ENCODE assay signal across 9 mouse cellular contexts in genomic region chr7:126376903-126377277, GRCm38 (mm10). TPM values are rescaled to one million over a fixed set of nuclear protein-coding genes. Genes with fewer than 3 reads are reported as not detected.
DNase-seq lines count a peak whose midpoint lies in the region; ATAC-seq and TF ChIP-seq lines count a peak whose summit lies in the region.
"Had no signal": no experiment of that assay in that cellular context is flagged by ENCODE, and none has a peak within 500 bp of the region (broad histone marks: within the 10 kb centered on the region; RNA-seq: fewer than 3 reads in every experiment).

No protein-coding gene starts in this region.

- in situ Hi-C loops in CH12.LX (cut with MboI; ENCODE audit: low pct_ligation_motif_present, low pct_unique_long_range_greater_than_20kb, low sequenced_read_pairs), result no loop called here

- H3K27ac ChIP-seq in heart, embryonic 11.5 days (ENCODE audit: low read depth, low read length), result no peak overlapping the region
- H3K27ac ChIP-seq in CH12.LX (ENCODE audit: insufficient read depth, low read depth), result peak overlapping the region; percentile 39; the same call in 1 of the 2 replicates
- 0 out of 2 replicates have a peak overlapping the region, but pooled peaks have one; percentile 22 for H3K27ac ChIP-seq in embryonic facial prominence, embryonic 15.5 days (replicated peaks)
- H3K27ac ChIP-seq in intestine, embryonic 15.5 days, result no peak overlapping the region
- 0 out of 2 replicates have a peak overlapping the region, but pooled peaks have one; percentile 42 for H3K27ac ChIP-seq in midbrain, embryonic 13.5 days

- peaks cover 6% of the 10 kb centered on the region; the same call in 1 of the 2 replicates for H3K36me3 ChIP-seq in heart, embryonic 11.5 days (ENCODE audit: control insufficient read depth, insufficient read depth, low read length)
- H3K36me3 ChIP-seq in CH12.LX (replicated peaks in 1 of 2; ENCODE audit: control insufficient read depth in 1 of 2, insufficient read depth in 1 of 2, low read length in 1 of 2), result peaks cover 31 to 35% of the 10 kb centered on the region in 2 experiments
- peaks cover 20% of the 10 kb centered on the region for H3K36me3 ChIP-seq in embryonic facial prominence, embryonic 15.5 days
- peaks cover 12% of the 10 kb centered on the region for H3K36me3 ChIP-seq in intestine, embryonic 15.5 days
- peaks cover 32% of the 10 kb centered on the region for H3K36me3 ChIP-seq in midbrain, embryonic 13.5 days

- no peak for TF ChIP-seq CTCF in CH12.LX (conservative IDR thresholded peaks at IDR 0.05 in 1 of 2, IDR thresholded peaks at IDR 0.05 in 1 of 2; ENCODE audit: low read depth in 2 of 2, low read length in 2 of 2)

- no peak for DNase-seq in heart, adult 8-10 months (ENCODE audit: low spot score)
- no peak for DNase-seq in CH12.LX (ENCODE audit: extremely low read depth)
- no peak for DNase-seq in left cerebral cortex, postnatal 14 days (ENCODE audit: low spot score in 2 of 2)
- no peak for DNase-seq in yolk sac, embryonic 10.5 days (ENCODE audit: low spot score)

- TF ChIP-seq EP300 in CH12.LX (IDR thresholded peaks at IDR 0.05; ENCODE audit: low read length), result no peak

- TF ChIP-seq RAD21 in CH12.LX (IDR thresholded peaks at IDR 0.05; ENCODE audit: low read depth, low read length), result no peak

- TF ChIP-seq POLR2A in CH12.LX (IDR thresholded peaks at IDR 0.05; ENCODE audit: low read depth, low read length), result no peak

- peak; percentile 52 for ATAC-seq in heart, embryonic 11.5 days (replicated peaks; ENCODE audit: insufficient number of reproducible peaks, low FRiP score, low TSS enrichment)
- peak; percentile 45 for ATAC-seq in embryonic facial prominence, embryonic 15.5 days (ENCODE audit: insufficient number of reproducible peaks, low FRiP score, low TSS enrichment, low read depth)
- ATAC-seq in intestine, embryonic 15.5 days, result peak; percentile 70
- no peak; the same call in 1 of the 2 replicates for ATAC-seq in midbrain, embryonic 13.5 days

- intact Hi-C loops in left cerebral cortex, postnatal 14 days (cut with DNase I), result loop anchor here (1.0 to 2.0 kb wide), 2 partner anchors 54 to 116 kb away; no protein-coding TSS in a partner anchor

- H3K27me3 ChIP-seq in heart, embryonic 11.5 days (ENCODE audit: control insufficient read depth, insufficient read depth, low read length), result no peaks in the 10 kb centered on the region
- no peaks in the 10 kb centered on the region for H3K27me3 ChIP-seq in CH12.LX (replicated peaks)
- no peaks in the 10 kb centered on the region for H3K27me3 ChIP-seq in embryonic facial prominence, embryonic 15.5 days
- no peaks in the 10 kb centered on the region for H3K27me3 ChIP-seq in intestine, embryonic 15.5 days (replicated peaks)
- H3K27me3 ChIP-seq in midbrain, embryonic 13.5 days, result no peaks in the 10 kb centered on the region

- peak overlapping the region; percentile 94 for H3K4me3 ChIP-seq in heart, embryonic 11.5 days (ENCODE audit: low read depth, low read length)
- H3K4me3 ChIP-seq in CH12.LX (replicated peaks in 1 of 3; ENCODE audit: low read depth in 2 of 3, low read length in 2 of 3, poor library complexity in 1 of 3), result peak overlapping the region; percentile 93 to 100 (median 98)
- H3K4me3 ChIP-seq in embryonic facial prominence, embryonic 15.5 days (replicated peaks), result peak overlapping the region; percentile 86
- peak overlapping the region; percentile 63 for H3K4me3 ChIP-seq in intestine, embryonic 15.5 days (replicated peaks)
- H3K4me3 ChIP-seq in midbrain, embryonic 13.5 days (replicated peaks), result peak overlapping the region; percentile 79

- peak overlapping the region; percentile 91 for H3K9ac ChIP-seq in heart, embryonic 11.5 days (ENCODE audit: low read depth, low read length)
- peak overlapping the region; percentile 84 for H3K9ac ChIP-seq in CH12.LX (ENCODE audit: insufficient read depth, low read depth)
- H3K9ac ChIP-seq in embryonic facial prominence, embryonic 15.5 days, result peak overlapping the region; percentile 96
- peak overlapping the region; percentile 71 for H3K9ac ChIP-seq in intestine, embryonic 15.5 days
- peak overlapping the region; percentile 76 for H3K9ac ChIP-seq in midbrain, embryonic 13.5 days (replicated peaks)

- H3K4me1 ChIP-seq in heart, embryonic 11.5 days (ENCODE audit: control insufficient read depth, insufficient read depth, low read length), result peaks cover 9% of the 10 kb centered on the region
- peaks cover 14 to 32% of the 10 kb centered on the region in 2 experiments for H3K4me1 ChIP-seq in CH12.LX (ENCODE audit: control insufficient read depth in 1 of 2, insufficient read depth in 2 of 2)
- H3K4me1 ChIP-seq in embryonic facial prominence, embryonic 15.5 days, result peaks cover 28% of the 10 kb centered on the region
- H3K4me1 ChIP-seq in intestine, embryonic 15.5 days (replicated peaks), result peaks cover 15% of the 10 kb centered on the region
- peaks cover 26% of the 10 kb centered on the region for H3K4me1 ChIP-seq in midbrain, embryonic 13.5 days (replicated peaks)

- H3K9me3 ChIP-seq in heart, embryonic 11.5 days (replicated peaks; ENCODE audit: control insufficient read depth, low read length), result no peaks in the 10 kb centered on the region
- no peaks in the 10 kb centered on the region for H3K9me3 ChIP-seq in CH12.LX (replicated peaks; ENCODE audit: low read length)
- H3K9me3 ChIP-seq in embryonic facial prominence, embryonic 15.5 days (replicated peaks), result no peaks in the 10 kb centered on the region
- no peaks in the 10 kb centered on the region for H3K9me3 ChIP-seq in intestine, embryonic 15.5 days
- H3K9me3 ChIP-seq in midbrain, embryonic 13.5 days, result no peaks in the 10 kb centered on the region

- under 1% methylated on average over 27 of the region's 27 CpGs for WGBS in heart, embryonic 11.5 days (ENCODE audit: insufficient replicate concordance)
- under 1% methylated on average over 27 of the region's 27 CpGs for WGBS in embryonic facial prominence, embryonic 15.5 days
- 0% methylated on average over 27 of the region's 27 CpGs for WGBS in intestine, embryonic 15.5 days
- 2% methylated on average over 27 of the region's 27 CpGs for WGBS in midbrain, embryonic 13.5 days

- peaks cover 8% of the 10 kb centered on the region; the same call in 1 of the 2 replicates for H3K79me2 ChIP-seq in CH12.LX (replicated peaks; ENCODE audit: control insufficient read depth, extremely low read depth, insufficient read depth, poor library complexity, severe bottlenecking)

- dilution Hi-C loops in CH12.LX (cut with MboI; ENCODE audit: extremely low pct_ligation_motif_present, extremely low pct_unique_long_range_greater_than_20kb, low sequenced_read_pairs), result no loop called here

- H3K4me2 ChIP-seq in heart, embryonic 11.5 days, result peak overlapping the region; percentile 95
- peak overlapping the region; percentile 94 for H3K4me2 ChIP-seq in CH12.LX (ENCODE audit: insufficient read depth, low read depth, poor library complexity, severe bottlenecking)
- peak overlapping the region; percentile 98 for H3K4me2 ChIP-seq in embryonic facial prominence, embryonic 15.5 days (replicated peaks)
- peak overlapping the region; percentile 88 for H3K4me2 ChIP-seq in intestine, embryonic 15.5 days (replicated peaks)
- H3K4me2 ChIP-seq in midbrain, embryonic 13.5 days (replicated peaks), result peak overlapping the region; percentile 92

RNA-seq across cellular contexts. Expression of gene Spns1, which starts 0.4 kb away (rescaled TPM):
- 31.5 and 40.1 TPM in 2 replicates for polyA plus RNA-seq in heart, embryonic 11.5 days (2014; fragmentation: Nextera tagmentation; extraction: Ambion mirVana)
- 10 to 100 TPM; 21.2 to 28.0 (median 23.9) TPM for total RNA-seq in heart, adult 8-10 months (2022)
- total RNA-seq in CH12.LX (2012; rRNA removed) (38.4 and 42.6 TPM in 2 replicates), CH12.LX (2014; rRNA removed) (36.4 and 45.3 TPM in 2 replicates)
- polyA plus RNA-seq in CH12.LX (2012; ENCODE audit: insufficient read length, low read depth), result 37.8 and 61.7 TPM in 2 replicates
- 59.7 and 62.0 TPM in 2 replicates for polyA plus RNA-seq in embryonic facial prominence, embryonic 15.5 days (2015; fragmentation: Nextera tagmentation; extraction: Ambion mirVana)
- polyA plus RNA-seq in intestine, embryonic 15.5 days (2015; fragmentation: Nextera tagmentation; extraction: Ambion mirVana), result 53.4 and 59.3 TPM in 2 replicates
- 77.9 and 78.6 TPM in 2 replicates for polyA plus RNA-seq in midbrain, embryonic 13.5 days (2015; fragmentation: Nextera tagmentation; extraction: Ambion mirVana)
- 10 to 100 TPM; 83.2 to 86.3 TPM for total RNA-seq in left cerebral cortex, postnatal 14 days (2021)

RNA-seq across cellular contexts. Expression of gene Lat, which starts 7.5 kb away (rescaled TPM):
- 5.1 and 6.1 TPM in 2 replicates for polyA plus RNA-seq in heart, embryonic 11.5 days (2014; fragmentation: Nextera tagmentation; extraction: Ambion mirVana)
- under 1 TPM in 3 of 4 experiments, not detected in 1; 0.25 to 0.38 (median 0.35) TPM for total RNA-seq in heart, adult 8-10 months (2022)
- 0.42 TPM in 2 replicates for total RNA-seq in CH12.LX (2012; rRNA removed)
- 0.55 TPM in 1 of 2 replicates, not detected in the other for total RNA-seq in CH12.LX (2014; rRNA removed)
- 1.1 and 1.2 TPM in 2 replicates for polyA plus RNA-seq in CH12.LX (2012; ENCODE audit: insufficient read length, low read depth)
- polyA plus RNA-seq in embryonic facial prominence, embryonic 15.5 days (2015; fragmentation: Nextera tagmentation; extraction: Ambion mirVana), result 3.7 and 4.3 TPM in 2 replicates
- 1.4 and 1.5 TPM in 2 replicates for polyA plus RNA-seq in intestine, embryonic 15.5 days (2015; fragmentation: Nextera tagmentation; extraction: Ambion mirVana)
- polyA plus RNA-seq in midbrain, embryonic 13.5 days (2015; fragmentation: Nextera tagmentation; extraction: Ambion mirVana), result 1.0 and 1.7 TPM in 2 replicates
- under 1 TPM; 0.30 to 0.33 TPM for total RNA-seq in left cerebral cortex, postnatal 14 days (2021)

RNA-seq across cellular contexts. Expression of gene Nfatc2ip, which starts 19.6 kb away (rescaled TPM):
- polyA plus RNA-seq in heart, embryonic 11.5 days (2014; fragmentation: Nextera tagmentation; extraction: Ambion mirVana), result 1.6 and 1.8 TPM in 2 replicates
- total RNA-seq in heart, adult 8-10 months (2022), result 1 to 10 TPM; 3.1 to 6.2 (median 3.9) TPM
- total RNA-seq in CH12.LX (2012; rRNA removed) (7.8 and 8.8 TPM in 2 replicates), CH12.LX (2014; rRNA removed) (15.0 and 16.8 TPM in 2 replicates)
- 13.0 and 13.9 TPM in 2 replicates for polyA plus RNA-seq in CH12.LX (2012; ENCODE audit: insufficient read length, low read depth)
- polyA plus RNA-seq in embryonic facial prominence, embryonic 15.5 days (2015; fragmentation: Nextera tagmentation; extraction: Ambion mirVana), result 2.2 and 3.2 TPM in 2 replicates
- polyA plus RNA-seq in intestine, embryonic 15.5 days (2015; fragmentation: Nextera tagmentation; extraction: Ambion mirVana), result 1.6 and 2.5 TPM in 2 replicates
- polyA plus RNA-seq in midbrain, embryonic 13.5 days (2015; fragmentation: Nextera tagmentation; extraction: Ambion mirVana), result 2.9 and 3.8 TPM in 2 replicates
- total RNA-seq in left cerebral cortex, postnatal 14 days (2021), result 1 to 10 TPM; 5.1 to 7.4 TPM

RNA-seq across cellular contexts. Expression of gene Cd19, which starts 37.8 kb away (rescaled TPM):
- polyA plus RNA-seq in heart, embryonic 11.5 days (2014; fragmentation: Nextera tagmentation; extraction: Ambion mirVana), result not detected in 2 replicates
- total RNA-seq in heart, adult 8-10 months (2022), result 1 to 10 TPM in 1 of 4 experiments, under 1 TPM in 3; 0.19 to 1.4 (median 0.50) TPM
- total RNA-seq in CH12.LX (2012; rRNA removed) (132 and 143 TPM in 2 replicates), CH12.LX (2014; rRNA removed) (139 and 141 TPM in 2 replicates)
- 199 and 234 TPM in 2 replicates for polyA plus RNA-seq in CH12.LX (2012; ENCODE audit: insufficient read length, low read depth)
- 0.07 TPM in 1 of 2 replicates, not detected in the other for polyA plus RNA-seq in embryonic facial prominence, embryonic 15.5 days (2015; fragmentation: Nextera tagmentation; extraction: Ambion mirVana)
- 0.24 TPM in 1 of 2 replicates, not detected in the other for polyA plus RNA-seq in intestine, embryonic 15.5 days (2015; fragmentation: Nextera tagmentation; extraction: Ambion mirVana)
- not detected in 2 replicates for polyA plus RNA-seq in midbrain, embryonic 13.5 days (2015; fragmentation: Nextera tagmentation; extraction: Ambion mirVana)
- not detected for total RNA-seq in left cerebral cortex, postnatal 14 days (2021)
- total RNA-seq: hematopoietic stem cell, adult 5-6 weeks had no signal

RNA-seq across cellular contexts. Expression of gene Rabep2, which starts 51.7 kb away (rescaled TPM):
- 18.1 and 23.0 TPM in 2 replicates for polyA plus RNA-seq in heart, embryonic 11.5 days (2014; fragmentation: Nextera tagmentation; extraction: Ambion mirVana)
- 1 to 10 TPM; 5.9 to 9.9 (median 6.0) TPM for total RNA-seq in heart, adult 8-10 months (2022)
- total RNA-seq in CH12.LX (2012; rRNA removed) (38.5 and 40.3 TPM in 2 replicates), CH12.LX (2014; rRNA removed) (35.7 and 42.6 TPM in 2 replicates)
- polyA plus RNA-seq in CH12.LX (2012; ENCODE audit: insufficient read length, low read depth), result 33.7 and 36.6 TPM in 2 replicates
- polyA plus RNA-seq in embryonic facial prominence, embryonic 15.5 days (2015; fragmentation: Nextera tagmentation; extraction: Ambion mirVana), result 36.2 and 38.1 TPM in 2 replicates
- polyA plus RNA-seq in intestine, embryonic 15.5 days (2015; fragmentation: Nextera tagmentation; extraction: Ambion mirVana), result 23.9 and 24.2 TPM in 2 replicates
- 23.7 and 25.9 TPM in 2 replicates for polyA plus RNA-seq in midbrain, embryonic 13.5 days (2015; fragmentation: Nextera tagmentation; extraction: Ambion mirVana)
- total RNA-seq in left cerebral cortex, postnatal 14 days (2021), result 10 to 100 TPM; 11.4 to 12.6 TPM

Comparison
In these comparisons a context has a peak if more than half of its experiments do, and no peak if none do; other contexts are left out.
1. H3K27ac ChIP-seq: peak in CH12.LX (single experiment), embryonic facial prominence, embryonic 15.5 days (single experiment) and midbrain, embryonic 13.5 days (single experiment); none in heart, embryonic 11.5 days (single experiment) and intestine, embryonic 15.5 days (single experiment).
2. Peak in every context shown above with its lines, with median percentiles within 50 percentile points of each other: H3K4me2 ChIP-seq, H3K4me3 ChIP-seq and H3K9ac ChIP-seq.